Mouse (Mus musculus) midbrain, embryonic 12.5 days (tissue): ENCODE measurements around the gene Dixdc1. TPM values are rescaled to one million over a fixed set of nuclear protein-coding genes. Genes with fewer than 3 reads are reported as not detected.

ENCODE experiments used
- ATAC-seq: fragments of 200-750 bp; cut with Nextera tagmentation; 2 replicates; pipeline ENCODE4 v1.8.0; 2017; ENCODE audit warnings: low read depth, moderate TSS enrichment, moderate library complexity; ENCODE audit not compliant: low FRiP score
- H3K27ac ChIP-seq: fragments of 300-500 bp; sonication (generic); replicated peaks from 2 replicates; pipeline ENCODE4 v1.5.1; 2016; ENCODE audit warnings: mild to moderate bottlenecking
- H3K27me3 ChIP-seq: fragments of 300-500 bp; sonication (generic); 2 replicates; pipeline ENCODE4 v1.6.1; 2016; ENCODE audit warnings: mild to moderate bottlenecking
- H3K36me3 ChIP-seq: fragments of 300-500 bp; sonication (generic); 2 replicates; pipeline ENCODE4 v1.6.1; 2016
- H3K4me1 ChIP-seq: fragments of 300-500 bp; sonication (generic); 2 replicates; pipeline ENCODE4 v1.6.1; 2016
- H3K4me2 ChIP-seq: fragments of 300-500 bp; sonication (generic); replicated peaks from 2 replicates; pipeline ENCODE4 v1.6.1; 2016; ENCODE audit warnings: mild to moderate bottlenecking, moderate library complexity
- H3K4me3 ChIP-seq: fragments of 300-500 bp; sonication (generic); 2 replicates; pipeline ENCODE4 v1.5.1; 2016; ENCODE audit warnings: mild to moderate bottlenecking
- H3K9ac ChIP-seq: fragments of 300-500 bp; sonication (generic); replicated peaks from 2 replicates; pipeline ENCODE4 v1.6.1; 2016; ENCODE audit warnings: mild to moderate bottlenecking, moderate library complexity
- H3K9me3 ChIP-seq: fragments of 300-500 bp; sonication (generic); 2 replicates; pipeline ENCODE4 v1.6.1; 2016; ENCODE audit warnings: mild to moderate bottlenecking
- WGBS: fragments of 180-500 bp; shearing (Covaris S2); methylation state at CpG from one replicate; pipeline ENCODE4 v1.1.7; 2016; 5-methylcytosine and 5-hydroxymethylcytosine counted together
- polyA plus RNA-seq: library from polyadenylated mRNA; unstranded; fragments of >200 nt; fragmentation: Nextera tagmentation; extraction: Ambion mirVana; gene quantifications from 2 replicates; pipeline ENCODE4 v1.2.1, GENCODE M21; 2016

Dixdc1 gene
- polyA plus RNA-seq, 1 experiment from 2014 or later: 28.5 TPM

DNA sequence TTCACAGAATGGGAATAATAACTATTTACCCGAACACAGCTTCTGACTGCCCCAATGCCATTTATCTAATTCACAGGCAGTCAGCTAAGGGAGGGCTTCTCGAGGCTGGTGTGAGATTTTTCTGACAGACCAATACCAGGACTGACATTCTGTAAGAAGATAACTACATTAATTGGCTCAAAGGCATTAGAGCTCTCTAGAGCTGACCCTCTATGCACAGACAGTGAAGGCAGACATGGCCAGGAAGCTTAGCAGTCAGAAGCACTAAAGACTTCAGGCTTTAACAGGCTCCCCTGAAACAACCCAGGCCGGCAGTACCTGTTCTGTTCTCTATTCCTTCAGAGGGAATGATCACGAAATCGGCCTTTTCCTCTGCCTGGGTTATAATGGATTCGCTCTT lies 44.2 kb downstream of the Dixdc1 start:
- 0 out of 2 replicates have a peak, but pooled peaks cover 1% of the 10 kb centered on the region for H3K36me3 ChIP-seq
- no peak overlapping the region for H3K27ac ChIP-seq
- 84% methylated on average over 6 of the region's 6 CpGs for WGBS
- H3K27me3 ChIP-seq: peaks cover 20% of the 10 kb centered on the region
- no peak for ATAC-seq
- no peak overlapping the region for H3K9ac ChIP-seq
- no peak overlapping the region for H3K4me2 ChIP-seq
- no peak overlapping the region for H3K4me3 ChIP-seq
- H3K9me3 ChIP-seq: no peaks in the 10 kb centered on the region
- peaks cover 47% of the 10 kb centered on the region for H3K4me1 ChIP-seq

DNA sequence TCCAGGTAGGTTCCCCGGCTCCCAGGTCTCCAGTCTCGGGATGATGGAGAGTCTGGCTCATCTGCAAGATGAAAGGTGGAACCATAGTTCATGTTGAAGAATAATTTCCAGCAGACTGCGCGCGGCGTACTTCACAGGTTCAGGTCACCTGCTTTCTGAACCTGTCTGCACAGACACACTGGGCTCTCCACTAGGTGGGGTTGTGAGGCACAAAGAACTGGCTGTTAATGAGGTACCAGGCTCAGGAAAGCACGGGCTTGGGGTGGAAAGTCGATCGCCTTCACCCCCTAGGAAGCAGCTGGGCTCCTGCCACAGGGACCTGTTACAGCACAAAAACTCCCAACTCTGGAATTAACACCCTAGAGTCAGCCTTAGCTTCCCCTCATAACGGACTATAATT lies 45.7 kb downstream of the Dixdc1 start:
- Histone ChIP-seq H3K27me3 (peaks cover 7% of the 10 kb centered on the region; the same call in 1 of the 2 replicates), H3K9ac (no peak overlapping the region), H3K9me3 (no peaks in the 10 kb centered on the region), H3K4me3 (no peak overlapping the region), H3K36me3 (peaks cover 11% of the 10 kb centered on the region), H3K4me2 (no peak overlapping the region), H3K4me1 (peaks cover 38% of the 10 kb centered on the region), H3K27ac (no peak overlapping the region)
- no peak for ATAC-seq
- WGBS: 18% methylated on average over 10 of the region's 10 CpGs

DNA sequence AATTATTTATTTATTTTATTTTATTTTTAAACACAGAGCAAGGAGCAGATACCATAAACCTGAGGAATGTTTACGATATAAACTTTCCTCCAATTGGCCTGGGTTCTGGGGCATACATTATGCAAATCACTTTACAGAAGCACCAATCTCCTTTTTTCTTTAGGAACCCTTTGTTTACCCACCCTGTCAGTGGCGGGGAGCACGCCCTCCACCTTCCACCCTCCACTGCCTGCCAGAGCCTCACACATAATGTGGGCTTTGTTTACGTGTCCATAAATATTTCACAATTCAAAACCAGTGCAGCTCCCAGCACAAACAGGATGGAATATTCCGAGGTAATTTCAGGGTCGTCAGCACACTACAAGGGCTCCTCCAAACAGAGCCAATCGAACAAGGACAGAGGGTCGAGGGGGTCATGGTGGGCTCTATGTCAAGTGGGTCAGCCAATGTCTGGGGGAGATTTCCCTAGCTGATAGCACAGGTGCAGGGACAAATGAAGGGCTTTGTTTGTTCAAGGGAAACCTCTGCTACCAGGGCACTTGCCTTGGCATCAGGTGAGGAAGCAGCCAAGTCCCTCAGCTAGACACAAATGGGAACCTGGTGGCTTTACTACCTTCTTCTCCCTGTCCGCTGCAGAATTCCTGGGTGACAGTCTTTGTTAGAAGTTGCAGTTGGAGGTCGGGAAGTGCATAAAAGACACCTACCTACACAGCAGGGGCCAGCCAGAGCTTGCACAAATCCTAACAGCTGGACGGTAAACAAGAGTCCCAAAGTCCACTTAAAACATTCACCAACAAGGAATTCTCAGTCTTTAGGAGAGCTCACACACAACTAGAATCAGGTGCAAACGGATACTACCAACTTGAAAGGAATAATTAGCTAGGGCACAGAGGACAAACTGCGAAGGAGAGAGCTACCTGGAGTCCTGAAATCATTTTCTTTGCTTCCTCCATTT lies 46.4 kb downstream of the Dixdc1 start:
- Histone ChIP-seq H3K9me3 (no peaks in the 10 kb centered on the region), H3K27me3 (peaks cover 7% of the 10 kb centered on the region; the same call in 1 of the 2 replicates), H3K27ac (peak overlapping the region; percentile 40; the same call in 1 of the 2 replicates), H3K4me2 (peak overlapping the region; percentile 34), H3K36me3 (peaks cover 14% of the 10 kb centered on the region), H3K4me3 (no peak overlapping the region), H3K9ac (no peak overlapping the region), H3K4me1 (peaks cover 32% of the 10 kb centered on the region)
- 18% methylated on average over 13 of the region's 13 CpGs for WGBS
- peak; percentile 39; the same call in 1 of the 2 replicates for ATAC-seq

DNA sequence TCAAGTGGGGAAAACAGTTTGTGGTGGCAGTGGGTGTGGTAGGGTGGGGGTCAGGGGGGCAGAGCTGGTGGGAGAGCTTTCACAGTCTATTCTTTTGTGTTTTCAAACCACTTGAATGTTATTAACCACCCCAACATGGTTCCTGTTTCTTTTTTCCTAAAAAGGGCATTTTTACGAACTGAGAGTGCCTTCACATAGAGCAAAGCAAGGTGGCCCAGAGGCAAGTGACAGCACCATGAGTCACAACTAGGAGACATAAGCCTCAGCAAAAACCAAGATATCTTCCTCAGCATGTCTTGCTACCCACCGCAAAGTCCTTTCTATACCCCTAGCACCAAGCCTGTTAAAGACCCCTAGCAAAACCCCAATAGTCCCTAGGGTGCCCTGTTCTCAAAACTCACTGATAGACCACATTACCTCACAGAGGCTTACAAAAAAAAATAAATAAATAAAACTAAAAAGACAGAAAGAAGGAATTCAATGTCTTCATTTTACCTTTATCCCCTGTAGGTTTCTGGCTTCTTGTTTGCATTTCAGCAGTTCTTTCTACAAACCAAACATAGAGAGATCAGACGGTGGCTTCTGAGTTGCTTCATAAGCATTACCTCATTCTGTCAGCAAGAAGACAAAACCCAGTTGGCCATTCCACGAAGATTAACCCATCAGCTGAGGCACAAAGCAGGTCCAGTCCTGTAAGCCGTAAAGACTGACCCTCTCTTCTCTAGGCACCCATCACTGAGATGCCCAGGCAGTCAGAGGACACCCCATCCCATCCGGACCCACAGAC lies 52.3 kb downstream of the Dixdc1 start:
- Histone ChIP-seq H3K4me3 (no peak overlapping the region), H3K27me3 (no peaks in the 10 kb centered on the region), H3K4me1 (no peaks in the 10 kb centered on the region), H3K4me2 (no peak overlapping the region), H3K9ac (no peak overlapping the region), H3K9me3 (no peaks in the 10 kb centered on the region), H3K27ac (no peak overlapping the region), H3K36me3 (peaks cover 47% of the 10 kb centered on the region)
- WGBS: 76% methylated on average over 6 of the region's 6 CpGs
- ATAC-seq: no peak

DNA sequence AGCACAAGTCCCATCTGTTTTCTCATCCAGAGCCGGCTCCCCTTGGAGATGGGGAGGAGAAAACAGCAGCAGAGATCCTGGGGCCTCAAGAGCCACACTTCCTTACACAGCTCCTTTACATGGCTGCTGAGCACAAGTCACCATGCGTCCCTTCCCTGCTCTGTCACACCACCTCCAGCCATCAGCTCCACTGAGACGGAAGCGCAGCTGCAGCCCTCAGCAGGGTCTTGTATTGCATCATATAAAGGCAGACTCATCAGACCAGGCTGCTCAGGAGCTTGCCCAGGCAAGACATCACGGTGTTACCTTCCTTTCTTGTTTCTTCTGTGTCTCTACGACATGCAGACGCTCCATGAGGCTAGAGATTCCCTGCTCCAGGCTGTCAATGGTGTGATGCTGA lies 57.6 kb downstream of the Dixdc1 start:
- 65% methylated on average over 7 of the region's 7 CpGs for WGBS
- Histone ChIP-seq H3K4me3 (no peak overlapping the region), H3K9me3 (no peaks in the 10 kb centered on the region), H3K36me3 (peaks cover 64% of the 10 kb centered on the region), H3K4me2 (no peak overlapping the region), H3K9ac (no peak overlapping the region), H3K27ac (no peak overlapping the region), H3K4me1 (no peaks in the 10 kb centered on the region), H3K27me3 (no peaks in the 10 kb centered on the region)
- ATAC-seq: no peak

DNA sequence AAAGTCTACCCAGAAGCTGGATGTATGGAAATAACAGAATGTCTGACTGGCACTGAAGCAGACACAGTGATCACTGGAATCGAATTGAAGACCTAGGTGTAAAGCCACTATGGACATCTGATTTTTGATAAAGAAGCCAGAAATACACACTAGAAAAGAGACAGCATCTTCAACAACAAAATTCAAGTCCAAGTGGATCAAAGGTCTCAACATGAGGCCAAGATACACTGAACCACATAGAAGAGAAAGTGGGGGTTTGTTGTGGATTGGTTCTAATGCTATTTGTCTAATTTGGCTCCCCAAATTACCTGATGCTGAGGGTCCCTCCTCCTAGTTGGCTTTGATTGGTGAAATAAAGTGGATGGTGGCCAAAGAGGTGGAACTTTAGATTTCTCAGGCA lies 59.9 kb downstream of the Dixdc1 start:
- no peaks in the 10 kb centered on the region for H3K4me1 ChIP-seq
- H3K4me2 ChIP-seq: no peak overlapping the region
- H3K36me3 ChIP-seq: peaks cover 64% of the 10 kb centered on the region
- H3K27ac ChIP-seq: no peak overlapping the region
- no peaks in the 10 kb centered on the region for H3K9me3 ChIP-seq
- H3K9ac ChIP-seq: no peak overlapping the region
- ATAC-seq: no peak
- no peak overlapping the region for H3K4me3 ChIP-seq
- WGBS: 98% methylated on average over 1 of the region's 1 CpGs
- H3K27me3 ChIP-seq: no peaks in the 10 kb centered on the region

DNA sequence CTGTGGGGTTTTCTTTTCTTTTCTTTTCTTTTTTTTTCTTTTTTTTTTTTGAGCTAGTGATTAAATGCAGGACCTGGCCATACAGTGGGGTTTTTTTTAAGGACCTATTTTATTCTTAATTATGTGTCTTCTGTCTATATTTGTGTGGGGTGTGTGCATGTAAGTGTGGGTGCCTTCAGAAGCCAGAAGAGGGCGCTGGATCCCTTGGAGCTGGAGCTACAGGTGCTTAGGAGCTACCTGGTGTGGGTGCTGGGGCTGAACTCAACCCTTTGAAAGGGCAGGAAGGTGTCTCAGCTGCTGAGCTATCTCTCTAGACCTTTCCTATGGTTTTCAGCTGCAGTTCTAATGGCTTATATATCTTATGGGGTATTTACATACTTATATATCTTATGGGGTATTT lies 64.5 kb downstream of the Dixdc1 start:
- no peaks in the 10 kb centered on the region for H3K4me1 ChIP-seq
- H3K4me2 ChIP-seq: no peak overlapping the region
- H3K9me3 ChIP-seq: no peaks in the 10 kb centered on the region
- no peak overlapping the region for H3K27ac ChIP-seq
- H3K27me3 ChIP-seq: no peaks in the 10 kb centered on the region
- no peak for ATAC-seq
- 9% methylated on average over 1 of the region's 1 CpGs for WGBS
- H3K4me3 ChIP-seq: no peak overlapping the region
- no peak overlapping the region for H3K9ac ChIP-seq
- H3K36me3 ChIP-seq: peaks cover 23% of the 10 kb centered on the region; the same call in 1 of the 2 replicates

DNA sequence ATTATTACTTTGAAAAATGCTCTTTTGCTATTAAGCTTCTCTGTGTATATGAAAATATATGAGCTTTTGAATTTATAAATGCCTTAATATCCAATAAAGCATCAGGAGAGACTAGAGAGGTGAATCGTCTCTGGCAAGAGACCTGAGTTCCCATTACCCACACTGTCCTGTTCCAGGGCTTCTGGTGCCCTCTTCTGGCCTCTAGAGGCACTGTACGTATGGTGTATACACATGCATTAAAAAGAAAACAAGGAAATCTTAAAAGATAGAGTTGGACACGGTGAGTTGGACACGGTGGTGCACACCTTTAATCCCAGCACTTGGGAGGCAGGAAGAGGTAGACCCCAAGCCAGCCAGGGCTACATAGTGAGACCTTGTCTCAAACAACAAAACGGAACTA lies 68.6 kb downstream of the Dixdc1 start:
- H3K9ac ChIP-seq: no peak overlapping the region
- H3K9me3 ChIP-seq: no peaks in the 10 kb centered on the region
- H3K36me3 ChIP-seq: peaks cover 27% of the 10 kb centered on the region
- H3K27ac ChIP-seq: no peak overlapping the region
- H3K4me1 ChIP-seq: no peaks in the 10 kb centered on the region
- 36% methylated on average over 5 of the region's 5 CpGs for WGBS
- no peak overlapping the region for H3K4me3 ChIP-seq
- H3K27me3 ChIP-seq: no peaks in the 10 kb centered on the region
- H3K4me2 ChIP-seq: no peak overlapping the region
- 0 out of 2 replicates have a peak, but pooled peaks have one; percentile 12 for ATAC-seq

DNA sequence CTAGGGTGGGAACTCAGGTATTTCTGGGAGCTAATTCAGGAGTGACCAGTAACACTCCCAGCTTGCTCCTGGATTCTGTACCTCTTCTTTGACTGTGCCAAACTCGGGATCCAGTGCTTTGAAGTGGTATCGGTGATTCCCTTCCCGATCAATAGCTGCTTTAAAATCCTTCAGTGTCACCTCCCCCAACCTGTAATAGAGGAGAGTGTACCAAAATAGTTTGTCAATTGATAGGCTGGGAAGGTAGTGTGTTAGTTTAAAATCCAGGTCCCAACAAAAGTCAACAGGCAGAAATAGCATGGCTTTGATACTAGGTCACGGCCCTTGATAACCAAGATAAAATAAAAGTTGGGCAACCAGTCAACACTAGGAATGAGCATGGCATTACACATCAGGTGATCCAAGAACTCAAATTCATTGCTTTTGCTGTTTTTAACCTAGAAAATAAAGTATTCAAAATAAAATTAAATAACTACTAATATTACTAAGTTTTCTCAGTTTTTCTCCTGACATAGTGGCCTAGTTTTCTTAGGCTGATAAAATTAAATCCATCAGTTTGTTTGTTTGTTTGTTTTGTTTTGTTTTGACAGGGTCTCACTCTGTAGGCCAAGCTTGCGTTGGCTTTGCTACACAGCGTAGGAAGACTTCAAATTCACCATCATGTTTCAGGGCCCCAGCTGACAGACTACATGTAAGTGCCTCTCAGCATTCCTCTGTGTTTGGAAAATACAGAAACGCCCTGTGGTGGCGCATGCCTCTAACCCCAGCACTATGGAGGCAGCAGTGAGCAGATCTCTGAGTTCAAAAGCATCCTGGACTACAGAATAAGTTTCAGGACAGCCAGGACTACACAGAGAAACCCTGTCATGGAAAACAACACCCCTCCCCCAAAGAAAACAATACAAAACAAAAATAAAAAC lies 71.5 kb downstream of the Dixdc1 start:
- no peak overlapping the region for H3K27ac ChIP-seq
- H3K9me3 ChIP-seq: no peaks in the 10 kb centered on the region
- H3K27me3 ChIP-seq: no peaks in the 10 kb centered on the region
- ATAC-seq: no peak
- no peaks in the 10 kb centered on the region for H3K4me1 ChIP-seq
- no peak overlapping the region for H3K9ac ChIP-seq
- WGBS: 86% methylated on average over 8 of the region's 8 CpGs
- H3K4me2 ChIP-seq: no peak overlapping the region
- H3K4me3 ChIP-seq: no peak overlapping the region
- peaks cover 33% of the 10 kb centered on the region for H3K36me3 ChIP-seq

DNA sequence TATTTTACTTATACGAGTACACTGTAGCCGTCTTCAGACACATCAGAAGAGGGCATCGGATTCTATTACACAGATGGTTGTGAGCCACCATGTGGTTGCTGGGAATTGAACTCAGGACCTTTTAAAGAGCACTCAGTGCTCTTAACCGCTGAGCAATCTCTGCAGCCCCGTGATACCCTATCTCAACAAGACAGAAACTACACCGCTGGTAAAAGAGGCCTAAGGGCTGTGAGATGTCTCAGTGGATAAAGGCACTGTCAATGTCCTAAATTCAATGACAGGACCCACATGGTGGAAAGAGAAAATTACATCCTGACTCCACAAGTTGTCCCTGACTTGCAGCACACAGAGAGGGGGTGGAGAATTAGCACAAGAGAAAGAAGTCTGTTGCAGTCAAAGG lies 72.9 kb downstream of the Dixdc1 start:
- Histone ChIP-seq H3K27ac (no peak overlapping the region), H3K9ac (no peak overlapping the region), H3K36me3 (peaks cover 33% of the 10 kb centered on the region)

DNA sequence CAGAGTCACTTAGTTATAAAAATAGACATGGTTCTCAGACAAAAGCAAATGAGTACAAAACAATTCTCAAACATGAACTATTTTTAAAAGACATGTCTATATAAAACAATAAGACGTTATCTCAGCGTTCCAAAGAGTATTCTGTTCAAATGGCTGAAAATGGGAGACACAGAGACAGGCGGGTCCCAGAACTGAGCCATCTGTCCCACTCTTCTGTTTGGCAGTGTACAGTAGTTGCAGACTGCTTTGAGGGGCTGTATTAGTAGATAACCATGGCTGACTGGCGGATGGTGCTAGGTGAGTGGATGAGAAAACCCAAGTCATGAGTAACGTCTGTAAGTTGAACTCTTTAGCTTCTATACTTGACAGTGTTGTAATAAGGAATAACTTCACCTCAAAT lies 74.5 kb downstream of the Dixdc1 start:
- 95% methylated on average over 5 of the region's 5 CpGs for WGBS
- Histone ChIP-seq H3K4me3 (no peak overlapping the region), H3K9me3 (no peaks in the 10 kb centered on the region), H3K9ac (no peak overlapping the region), H3K4me2 (no peak overlapping the region), H3K4me1 (peaks cover 8% of the 10 kb centered on the region), H3K36me3 (peaks cover 33% of the 10 kb centered on the region), H3K27ac (no peak overlapping the region), H3K27me3 (no peaks in the 10 kb centered on the region)
- ATAC-seq: no peak

More for the DNA sequence above, 72.9 kb downstream of the Dixdc1 start:
- 90% methylated on average over 6 of the region's 6 CpGs for WGBS
- Histone ChIP-seq H3K9me3 (no peaks in the 10 kb centered on the region), H3K4me2 (no peak overlapping the region), H3K27me3 (no peaks in the 10 kb centered on the region), H3K4me1 (no peaks in the 10 kb centered on the region), H3K4me3 (no peak overlapping the region)
- no peak for ATAC-seq
